Mouse (Mus musculus) hindbrain, embryonic 15.5 days (tissue): ENCODE measurements around the gene Slc22a18. TPM values are rescaled to one million over a fixed set of nuclear protein-coding genes. Genes with fewer than 3 reads are reported as not detected.
A peak's percentile ranks its signal among the peaks of the same experiment; 100 is the strongest.

Experiments used
- ATAC-seq: fragments of 200-750 bp; cut with Nextera tagmentation; 2 replicates; pipeline ENCODE4 v1.8.0; 2017; ENCODE audit warnings: low read depth, moderate number of reproducible peaks, moderate TSS enrichment; ENCODE audit not compliant: low FRiP score
- H3K27ac ChIP-seq: fragments of 300-500 bp; sonication (generic); replicated peaks from 2 replicates; pipeline ENCODE4 v1.5.1; 2015; ENCODE audit warnings: mild to moderate bottlenecking, inconsistent platforms
- H3K27me3 ChIP-seq: fragments of 300-500 bp; sonication (generic); 2 replicates; pipeline ENCODE4 v1.6.1; 2015; ENCODE audit warnings: control low read depth, inconsistent platforms
- H3K36me3 ChIP-seq: fragments of 300-500 bp; sonication (generic); 2 replicates; pipeline ENCODE4 v1.6.1; 2015; ENCODE audit warnings: control low read depth, inconsistent platforms
- H3K4me1 ChIP-seq: fragments of 300-500 bp; sonication (generic); replicated peaks from 2 replicates; pipeline ENCODE4 v1.6.1; 2015; ENCODE audit warnings: control low read depth, inconsistent platforms
- H3K4me2 ChIP-seq: fragments of 300-500 bp; sonication (generic); 2 replicates; pipeline ENCODE4 v1.6.1; 2015; ENCODE audit warnings: moderate library complexity, mild to moderate bottlenecking, inconsistent platforms
- H3K4me3 ChIP-seq: fragments of 300-500 bp; sonication (generic); 2 replicates; pipeline ENCODE4 v1.5.1; 2015; ENCODE audit warnings: mild to moderate bottlenecking, inconsistent platforms
- H3K9ac ChIP-seq: fragments of 300-500 bp; sonication (generic); 2 replicates; pipeline ENCODE4 v1.6.1; 2015; ENCODE audit warnings: inconsistent platforms
- H3K9me3 ChIP-seq: fragments of 300-500 bp; sonication (generic); 2 replicates; pipeline ENCODE4 v1.6.1; 2016; ENCODE audit warnings: control low read depth, inconsistent platforms
- WGBS: fragments of 180-500 bp; shearing (Covaris S2); methylation state at CpG from one replicate; pipeline ENCODE4 v1.1.7; 2015; 5-methylcytosine and 5-hydroxymethylcytosine counted together
- polyA plus RNA-seq: library from polyadenylated mRNA; unstranded; fragments of >200 nt; fragmentation: Nextera tagmentation; extraction: Ambion mirVana; gene quantifications from 2 replicates; pipeline ENCODE4 v1.2.1, GENCODE M21; 2015

Slc22a18 gene
- polyA plus RNA-seq, 1 experiment from 2014 or later = 1.7 TPM

DNA sequence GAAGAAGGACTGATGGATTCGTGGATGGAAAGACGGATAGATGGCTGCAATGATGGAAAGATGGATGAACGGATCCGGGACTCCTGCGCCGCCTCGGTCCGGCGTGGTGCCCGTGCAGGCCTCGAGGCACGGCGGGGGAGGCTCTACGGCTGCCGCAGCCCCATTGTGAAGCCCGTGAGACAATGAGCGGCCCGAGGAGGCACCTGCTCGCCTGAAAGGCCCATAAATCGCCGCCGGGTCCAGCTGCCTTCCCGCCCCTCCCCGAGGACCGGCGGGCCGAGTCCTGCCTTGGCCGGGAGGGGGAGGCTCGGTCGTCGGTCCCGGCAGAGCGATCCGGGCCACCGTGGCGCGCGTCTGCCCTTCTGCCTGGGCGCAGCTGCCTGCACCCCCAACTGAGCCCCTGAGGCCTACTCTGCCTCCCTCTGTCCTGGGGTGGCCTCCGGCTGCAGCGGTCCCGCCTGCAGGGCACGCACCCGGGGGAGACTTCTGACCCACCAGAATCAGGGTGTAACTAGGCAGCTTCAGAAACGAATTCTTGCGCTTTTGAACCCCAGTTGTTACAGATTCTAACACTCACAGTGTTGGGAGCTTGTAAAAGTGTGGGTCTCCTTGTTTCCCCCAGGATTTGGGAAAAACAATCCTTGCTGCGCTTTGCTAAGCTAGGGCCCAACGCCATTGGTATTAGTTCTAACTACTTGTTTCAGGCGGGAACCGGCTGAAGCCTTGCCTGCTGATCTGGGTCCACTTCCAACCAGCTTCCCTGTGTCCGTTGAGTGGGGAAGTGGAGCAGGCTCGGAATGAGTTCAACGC lies 27.7 kb upstream of the Slc22a18 start:
- peaks cover 17% of the 10 kb centered on the region for H3K4me1 ChIP-seq
- H3K4me2 ChIP-seq = peak overlapping the region; percentile 64
- H3K36me3 ChIP-seq = no peaks in the 10 kb centered on the region
- 5% methylated on average over 40 of the region's 53 CpGs for WGBS
- peak overlapping the region; percentile 31 for H3K9ac ChIP-seq
- H3K27me3 ChIP-seq = 0 out of 2 replicates have a peak, but pooled peaks cover 5% of the 10 kb centered on the region
- peak overlapping the region; percentile 37 for H3K4me3 ChIP-seq
- 0 out of 2 replicates have a peak overlapping the region, but pooled peaks have one; percentile 37 for H3K27ac ChIP-seq
- no peaks in the 10 kb centered on the region for H3K9me3 ChIP-seq
- 0 out of 2 replicates have a peak, but pooled peaks have one; percentile 33 for ATAC-seq

- WGBS = 72% methylated on average over 2 of the region's 2 CpGs
- Histone ChIP-seq H3K27ac (no peak overlapping the region), H3K9ac (no peak overlapping the region), H3K27me3 (0 out of 2 replicates have a peak, but pooled peaks cover 5% of the 10 kb centered on the region), H3K4me3 (no peak overlapping the region), H3K4me1 (peaks cover 17% of the 10 kb centered on the region), H3K36me3 (no peaks in the 10 kb centered on the region), H3K9me3 (no peaks in the 10 kb centered on the region), H3K4me2 (no peak overlapping the region)
- no peak for ATAC-seq
Observed at GRCm38 (mm10) chr7:143447130-143447529, 26.4 kb upstream of the Slc22a18 start.

GRCm38 (mm10) chr7:143458963-143459331 lies 14.6 kb upstream of the Slc22a18 start:
- no peak for ATAC-seq
- 37% methylated on average over 38 of the region's 38 CpGs for WGBS
- H3K27ac ChIP-seq = peak overlapping the region; percentile 56; the same call in 1 of the 2 replicates

DNA sequence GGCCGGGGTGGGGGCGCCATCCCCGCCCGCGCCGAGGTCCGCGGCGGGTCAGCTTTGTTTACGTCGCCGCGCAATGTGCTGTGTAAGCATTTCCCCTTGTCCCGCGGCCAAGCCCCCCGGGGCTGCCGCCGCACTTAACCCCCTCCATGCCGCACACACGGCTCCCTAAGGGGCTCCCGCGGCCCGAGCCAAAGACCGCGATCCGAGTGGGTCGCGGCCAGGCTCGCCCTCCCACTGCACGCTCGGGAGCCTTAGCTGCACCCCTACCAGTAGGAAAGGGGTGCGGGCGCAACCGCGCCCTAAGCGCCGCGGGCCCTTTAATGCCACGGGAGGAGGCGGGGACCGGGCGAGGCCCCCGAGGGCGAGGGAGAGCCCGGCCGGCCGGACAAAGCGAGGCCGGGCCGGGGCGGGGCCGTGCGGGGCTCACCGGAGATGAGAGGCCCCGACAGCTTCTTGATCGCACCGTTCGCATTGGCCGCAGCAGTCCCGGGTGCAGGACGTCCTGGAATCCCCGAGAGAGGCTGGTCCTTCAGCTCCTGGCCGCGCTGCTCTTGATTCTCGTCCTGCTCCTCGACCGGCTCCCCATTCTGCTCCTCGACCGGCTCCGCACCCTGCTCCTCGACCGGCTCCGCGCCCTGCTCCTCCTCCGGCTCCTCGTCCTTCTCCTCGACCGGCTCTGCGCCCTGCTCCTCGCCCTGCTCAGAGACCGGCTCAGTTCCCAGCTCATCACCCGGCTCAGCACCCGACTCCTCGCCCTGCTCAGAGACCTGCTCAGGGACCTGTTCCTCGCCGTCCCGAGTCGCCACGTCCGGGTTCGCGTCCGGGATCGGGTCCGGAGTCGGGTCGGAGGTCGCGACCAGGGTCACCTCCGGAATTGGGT lies 14.0 kb upstream of the Slc22a18 start:
- WGBS = 31% methylated on average over 97 of the region's 100 CpGs
- Histone ChIP-seq H3K9ac (peak overlapping the region; percentile 50), H3K4me2 (peak overlapping the region; percentile 60), H3K9me3 (no peaks in the 10 kb centered on the region), H3K27me3 (peaks cover 2% of the 10 kb centered on the region; the same call in 1 of the 2 replicates), H3K36me3 (no peaks in the 10 kb centered on the region), H3K4me3 (peak overlapping the region; percentile 48), H3K4me1 (0 out of 2 replicates have a peak, but pooled peaks cover 5% of the 10 kb centered on the region), H3K27ac (peak overlapping the region; percentile 56)
- ATAC-seq = no peak

More at GRCm38 (mm10) chr7:143458963-143459331, 14.6 kb upstream of the Slc22a18 start:
- H3K4me1 ChIP-seq = no peaks in the 10 kb centered on the region
- H3K4me3 ChIP-seq = peak overlapping the region; percentile 48
- no peaks in the 10 kb centered on the region for H3K9me3 ChIP-seq
- peak overlapping the region; percentile 50 for H3K9ac ChIP-seq
- H3K27me3 ChIP-seq = peaks cover 2% of the 10 kb centered on the region; the same call in 1 of the 2 replicates
- no peaks in the 10 kb centered on the region for H3K36me3 ChIP-seq
- peak overlapping the region; percentile 60 for H3K4me2 ChIP-seq

- 43% methylated on average over 60 of the region's 60 CpGs for WGBS
- H3K9me3 ChIP-seq = no peaks in the 10 kb centered on the region
- H3K4me1 ChIP-seq = 0 out of 2 replicates have a peak, but pooled peaks cover 12% of the 10 kb centered on the region
- no peaks in the 10 kb centered on the region for H3K36me3 ChIP-seq
- peaks cover 7% of the 10 kb centered on the region; the same call in 1 of the 2 replicates for H3K27me3 ChIP-seq
- peak overlapping the region; percentile 60 for H3K4me2 ChIP-seq
- H3K9ac ChIP-seq = peak overlapping the region; percentile 50
- H3K4me3 ChIP-seq = peak overlapping the region; percentile 48
- ATAC-seq = peak; percentile 1; the same call in 1 of the 2 replicates
- H3K27ac ChIP-seq = peak overlapping the region; percentile 56
Observed at GRCm38 (mm10) chr7:143460217-143460834, 13.2 kb upstream of the Slc22a18 start.

DNA sequence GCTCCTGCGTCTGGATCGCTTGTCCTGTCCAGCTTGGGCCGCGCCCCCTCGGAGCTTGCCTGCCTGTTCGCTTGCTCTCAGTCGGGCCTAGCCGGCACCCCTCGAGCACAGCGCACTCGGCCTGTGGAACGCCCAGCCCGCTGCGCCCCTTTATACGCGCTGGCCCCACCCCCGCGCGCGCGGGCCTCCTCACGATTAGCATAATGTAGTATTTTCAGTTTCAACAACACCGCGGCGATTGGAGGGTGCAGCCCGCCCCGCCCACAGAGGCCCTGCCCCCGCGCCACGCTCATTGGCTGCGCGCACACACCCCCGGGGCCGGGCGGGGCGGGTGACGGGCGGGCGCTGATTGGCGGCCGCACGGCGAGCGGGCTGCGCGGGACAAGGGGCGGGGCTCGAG lies 12.7 kb upstream of the Slc22a18 start, which contains the start of gene Cdkn1c:
TSS of gene Cdkn1c (minus strand) at position 177 of the 400 bp plus-strand sequence.
- Histone ChIP-seq H3K4me1 (0 out of 2 replicates have a peak, but pooled peaks cover 12% of the 10 kb centered on the region), H3K4me2 (peak within 1 kb of the TSS; percentile 60), H3K4me3 (peak within 1 kb of the TSS; percentile 48), H3K27ac (peak within 1 kb of the TSS; percentile 56), H3K27me3 (peaks cover 8% of the 10 kb centered on the region; the same call in 1 of the 2 replicates), H3K9me3 (no peaks in the 10 kb centered on the region), H3K36me3 (no peaks in the 10 kb centered on the region), H3K9ac (peak within 1 kb of the TSS; percentile 50)
- WGBS = 31% methylated on average over 43 of the region's 48 CpGs
- ATAC-seq = peak; percentile 91

DNA sequence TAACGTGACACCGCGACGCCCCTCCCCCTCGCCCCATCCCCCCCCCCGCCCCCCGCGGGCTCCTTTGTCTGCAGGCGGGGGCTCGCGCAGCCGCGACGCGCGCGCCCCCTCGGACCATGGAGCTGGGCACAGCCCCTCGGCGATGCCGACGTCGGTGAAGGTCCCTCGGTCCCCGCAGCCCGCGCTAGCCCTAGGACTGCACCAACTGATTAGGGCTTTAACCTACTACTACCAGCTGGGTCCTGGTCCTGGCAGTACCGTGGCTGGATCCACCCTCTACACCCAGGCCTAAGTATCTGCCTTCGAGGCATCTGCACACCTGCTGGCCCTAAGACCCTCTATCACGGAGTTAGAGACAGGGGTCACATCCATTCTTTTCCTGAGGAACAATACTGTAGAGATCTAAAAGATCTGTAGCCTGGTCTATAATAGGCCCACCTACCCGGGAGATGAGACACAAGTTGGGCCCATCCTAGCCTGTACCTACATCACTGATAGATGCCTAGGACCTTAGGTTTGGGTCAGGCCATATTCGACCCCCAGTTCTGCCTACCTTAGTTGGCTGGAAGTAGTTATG lies 12.2 kb upstream of the Slc22a18 start:
- H3K36me3 ChIP-seq = no peaks in the 10 kb centered on the region
- H3K27ac ChIP-seq = no peak overlapping the region; the same call in 1 of the 2 replicates
- H3K9ac ChIP-seq = no peak overlapping the region
- peak; percentile 65 for ATAC-seq
- H3K4me3 ChIP-seq = peak overlapping the region; percentile 48
- H3K4me1 ChIP-seq = 0 out of 2 replicates have a peak, but pooled peaks cover 15% of the 10 kb centered on the region
- H3K4me2 ChIP-seq = peak overlapping the region; percentile 60
- 43% methylated on average over 29 of the region's 32 CpGs for WGBS
- H3K9me3 ChIP-seq = no peaks in the 10 kb centered on the region
- peaks cover 11% of the 10 kb centered on the region for H3K27me3 ChIP-seq

- no peaks in the 10 kb centered on the region for H3K36me3 ChIP-seq
- no peak for ATAC-seq
- H3K4me2 ChIP-seq = 0 out of 2 replicates have a peak overlapping the region, but pooled peaks have one; percentile 60
- no peak overlapping the region for H3K9ac ChIP-seq
- H3K27ac ChIP-seq = no peak overlapping the region
- peaks cover 11% of the 10 kb centered on the region for H3K27me3 ChIP-seq
- 51% methylated on average over 11 of the region's 11 CpGs for WGBS
- H3K4me1 ChIP-seq = 0 out of 2 replicates have a peak, but pooled peaks cover 15% of the 10 kb centered on the region
- H3K9me3 ChIP-seq = no peaks in the 10 kb centered on the region
- no peak overlapping the region for H3K4me3 ChIP-seq
Observed at GRCm38 (mm10) chr7:143461920-143462319, 11.6 kb upstream of the Slc22a18 start.

DNA sequence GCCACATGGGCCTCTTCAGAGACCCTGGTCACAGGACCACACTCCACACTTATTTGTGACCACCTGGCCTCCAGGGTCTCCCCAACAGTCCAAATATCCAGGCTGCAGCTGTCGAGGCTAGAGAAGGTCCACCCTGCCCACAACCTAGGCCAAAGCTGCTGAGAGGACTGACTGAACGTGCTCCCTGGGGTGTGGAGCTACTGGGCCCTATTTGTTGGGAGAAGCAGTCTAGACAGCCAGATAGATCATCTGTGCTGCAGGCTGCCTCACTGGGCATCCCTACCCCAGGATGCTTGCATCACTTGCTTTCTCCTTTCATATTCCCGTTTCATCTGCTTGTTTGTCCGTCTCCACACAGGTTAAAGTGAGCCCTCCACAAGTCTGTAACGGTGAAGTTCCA lies 11.0 kb upstream of the Slc22a18 start:
- peaks cover 11% of the 10 kb centered on the region for H3K27me3 ChIP-seq
- no peak overlapping the region for H3K4me2 ChIP-seq
- H3K4me3 ChIP-seq = no peak overlapping the region
- no peak overlapping the region for H3K9ac ChIP-seq
- WGBS = 77% methylated on average over 5 of the region's 5 CpGs
- no peaks in the 10 kb centered on the region for H3K36me3 ChIP-seq
- H3K27ac ChIP-seq = no peak overlapping the region
- H3K9me3 ChIP-seq = no peaks in the 10 kb centered on the region
- H3K4me1 ChIP-seq = peaks cover 15% of the 10 kb centered on the region; the same call in 1 of the 2 replicates
- ATAC-seq = no peak

GRCm38 (mm10) chr7:143463865-143464415 lies 9.6 kb upstream of the Slc22a18 start:
- H3K4me2 ChIP-seq = no peak overlapping the region
- H3K9ac ChIP-seq = no peak overlapping the region
- peaks cover 11% of the 10 kb centered on the region for H3K27me3 ChIP-seq
- no peaks in the 10 kb centered on the region for H3K9me3 ChIP-seq
- no peak overlapping the region for H3K27ac ChIP-seq
- H3K36me3 ChIP-seq = no peaks in the 10 kb centered on the region
- 37% methylated on average over 11 of the region's 11 CpGs for WGBS
- ATAC-seq = no peak
- H3K4me3 ChIP-seq = no peak overlapping the region
- H3K4me1 ChIP-seq = peaks cover 15% of the 10 kb centered on the region; the same call in 1 of the 2 replicates
